Mouse (Mus musculus): ENCODE measurements around the gene Atp9a.

GRCm38 (mm10) chr2:168695027-168695403, 47.2 kb downstream of the Atp9a start:
- TF ChIP-seq POLR2A (IDR thresholded peaks at IDR 0.05; ENCODE audit: extremely low read depth, insufficient read depth, low read length) (no peak), CTCF (IDR thresholded peaks at IDR 0.05; ENCODE audit: extremely low read depth, insufficient read depth, low read length) (no peak)
